Mouse (Mus musculus) heart, embryonic 12.5 days (tissue): ENCODE measurements around the gene Nxf1. TPM values are rescaled to one million over a fixed set of nuclear protein-coding genes. Genes with fewer than 3 reads are reported as not detected.

Source experiments
- ATAC-seq: fragments of 200-750 bp; cut with Nextera tagmentation; 2 replicates; pipeline ENCODE4 v1.8.0; 2017; ENCODE audit warnings: moderate TSS enrichment, moderate library complexity; ENCODE audit not compliant: insufficient number of reproducible peaks, low FRiP score
- H3K27ac ChIP-seq: fragments of 300-500 bp; sonication (generic); 2 replicates; pipeline ENCODE4 v1.5.1; 2016; ENCODE audit warnings: mild to moderate bottlenecking, moderate library complexity; ENCODE audit not compliant: poor library complexity, severe bottlenecking
- H3K27me3 ChIP-seq: fragments of 300-500 bp; sonication (generic); replicated peaks from 2 replicates; pipeline ENCODE4 v1.6.1; 2016; ENCODE audit warnings: mild to moderate bottlenecking, moderate library complexity
- H3K36me3 ChIP-seq: fragments of 300-500 bp; sonication (generic); 2 replicates; pipeline ENCODE4 v1.6.1; 2016; ENCODE audit warnings: mild to moderate bottlenecking, moderate library complexity
- H3K4me1 ChIP-seq: fragments of 300-500 bp; sonication (generic); replicated peaks from 2 replicates; pipeline ENCODE4 v1.6.1; 2016; ENCODE audit warnings: mild to moderate bottlenecking
- H3K4me2 ChIP-seq: fragments of 300-500 bp; sonication (generic); 2 replicates; pipeline ENCODE4 v1.6.1; 2016; ENCODE audit warnings: mild to moderate bottlenecking, moderate library complexity
- H3K4me3 ChIP-seq: fragments of 300-500 bp; sonication (generic); 2 replicates; pipeline ENCODE4 v1.5.1; 2016; ENCODE audit warnings: mild to moderate bottlenecking
- H3K9ac ChIP-seq: fragments of 300-500 bp; sonication (generic); 2 replicates; pipeline ENCODE4 v1.6.1; 2016; ENCODE audit warnings: mild to moderate bottlenecking, moderate library complexity
- H3K9me3 ChIP-seq: fragments of 300-500 bp; sonication (generic); replicated peaks from 2 replicates; pipeline ENCODE4 v1.6.1; 2016; ENCODE audit warnings: mild to moderate bottlenecking, moderate library complexity
- WGBS: fragments of 180-500 bp; shearing (Covaris S2); methylation state at CpG from one replicate; pipeline ENCODE4 v1.1.7; 2016; 5-methylcytosine and 5-hydroxymethylcytosine counted together
- polyA plus RNA-seq: library from polyadenylated mRNA; unstranded; fragments of >200 nt; fragmentation: Nextera tagmentation; extraction: Ambion mirVana; gene quantifications from 2 replicates; pipeline ENCODE4 v1.2.1, GENCODE M21; 2016

Nxf1 gene
- polyA plus RNA-seq, 1 experiment from 2014 or later: 149 TPM

DNA sequence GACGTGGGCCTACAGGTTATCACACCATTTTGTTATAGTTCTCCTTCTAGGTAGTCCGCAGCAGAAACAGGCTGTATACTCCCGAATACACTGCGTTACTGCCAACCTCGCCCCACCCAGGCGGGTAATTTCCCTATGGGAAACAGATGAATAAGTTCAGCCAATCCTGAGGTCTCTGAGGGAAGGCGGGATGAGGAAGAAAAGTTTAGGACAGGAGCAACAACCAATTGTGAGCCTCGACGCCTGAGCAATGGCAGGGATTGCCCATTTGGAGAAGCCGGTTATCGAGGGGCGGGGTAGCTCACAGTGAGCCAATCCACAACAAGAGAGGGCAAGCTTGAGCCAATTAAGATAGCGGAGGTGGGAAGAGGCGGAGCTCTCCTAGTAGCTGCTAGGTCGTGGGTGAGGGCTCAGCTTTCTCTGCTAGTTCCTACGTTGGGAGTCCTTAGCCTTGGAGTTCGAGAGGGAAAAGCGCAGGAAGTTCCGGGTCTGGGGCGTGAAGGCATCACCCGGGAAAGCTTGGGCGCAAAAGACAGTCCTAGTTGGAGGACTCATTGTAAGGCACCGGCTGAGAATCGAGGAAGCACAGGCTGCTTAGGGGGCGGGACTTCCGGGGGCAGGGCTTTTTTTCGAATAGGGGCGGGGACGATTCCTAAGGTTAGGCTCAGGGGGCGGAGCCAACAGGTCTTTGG is 45.4 kb downstream of the Nxf1 start, which contains the start of gene Zbtb3:
Zbtb3 (plus strand) TSS at position 426 of the 692 bp plus-strand sequence.
- H3K9ac ChIP-seq: peak within 1 kb of the TSS; percentile 64
- H3K4me1 ChIP-seq: peaks cover 17% of the 10 kb centered on the region
- peak; percentile 97 for ATAC-seq
- no peaks in the 10 kb centered on the region for H3K9me3 ChIP-seq
- peak within 1 kb of the TSS; percentile 67 for H3K4me3 ChIP-seq
- H3K27ac ChIP-seq: peak within 1 kb of the TSS; percentile 69
- peak within 1 kb of the TSS; percentile 72 for H3K4me2 ChIP-seq
- H3K27me3 ChIP-seq: no peaks in the 10 kb centered on the region
- H3K36me3 ChIP-seq: peaks cover 28% of the 10 kb centered on the region
- WGBS: under 1% methylated on average over 29 of the region's 30 CpGs

DNA sequence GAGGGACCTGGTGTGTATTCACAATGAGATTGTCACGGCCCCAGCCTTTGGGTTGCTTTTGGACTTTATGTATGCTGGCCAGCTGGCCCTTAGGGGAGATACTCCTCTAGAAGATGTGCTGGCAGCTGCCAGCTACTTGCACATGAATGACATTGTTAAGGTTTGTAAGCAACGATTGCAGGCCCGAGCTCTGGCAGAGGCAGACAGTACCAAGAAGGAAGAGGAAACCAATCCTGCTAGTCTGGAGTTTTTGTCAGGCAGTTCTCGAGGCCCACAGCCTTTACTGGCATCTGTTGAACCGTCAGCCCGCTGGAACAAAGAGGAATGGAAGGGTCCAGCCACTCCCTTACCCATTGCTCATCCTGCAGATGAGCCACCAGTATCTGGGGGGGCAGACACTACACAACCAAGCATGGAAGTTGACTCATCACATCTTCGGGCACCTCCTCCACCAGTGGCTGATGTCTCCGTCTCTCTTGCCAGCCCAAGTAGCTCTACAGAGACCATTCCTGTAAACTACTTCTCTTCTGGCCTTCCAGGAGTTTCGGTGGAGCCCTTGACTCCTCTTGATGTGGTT is 46.4 kb downstream of the Nxf1 start:
- no peak for ATAC-seq
- peaks cover 12% of the 10 kb centered on the region for H3K4me1 ChIP-seq
- H3K9me3 ChIP-seq: no peaks in the 10 kb centered on the region
- no peak overlapping the region for H3K27ac ChIP-seq
- no peak overlapping the region for H3K9ac ChIP-seq
- 85% methylated on average over 9 of the region's 9 CpGs for WGBS
- H3K4me3 ChIP-seq: 0 out of 2 replicates have a peak overlapping the region, but pooled peaks have one; percentile 67
- no peaks in the 10 kb centered on the region for H3K27me3 ChIP-seq
- H3K4me2 ChIP-seq: peak overlapping the region; percentile 72
- H3K36me3 ChIP-seq: peaks cover 38% of the 10 kb centered on the region

DNA sequence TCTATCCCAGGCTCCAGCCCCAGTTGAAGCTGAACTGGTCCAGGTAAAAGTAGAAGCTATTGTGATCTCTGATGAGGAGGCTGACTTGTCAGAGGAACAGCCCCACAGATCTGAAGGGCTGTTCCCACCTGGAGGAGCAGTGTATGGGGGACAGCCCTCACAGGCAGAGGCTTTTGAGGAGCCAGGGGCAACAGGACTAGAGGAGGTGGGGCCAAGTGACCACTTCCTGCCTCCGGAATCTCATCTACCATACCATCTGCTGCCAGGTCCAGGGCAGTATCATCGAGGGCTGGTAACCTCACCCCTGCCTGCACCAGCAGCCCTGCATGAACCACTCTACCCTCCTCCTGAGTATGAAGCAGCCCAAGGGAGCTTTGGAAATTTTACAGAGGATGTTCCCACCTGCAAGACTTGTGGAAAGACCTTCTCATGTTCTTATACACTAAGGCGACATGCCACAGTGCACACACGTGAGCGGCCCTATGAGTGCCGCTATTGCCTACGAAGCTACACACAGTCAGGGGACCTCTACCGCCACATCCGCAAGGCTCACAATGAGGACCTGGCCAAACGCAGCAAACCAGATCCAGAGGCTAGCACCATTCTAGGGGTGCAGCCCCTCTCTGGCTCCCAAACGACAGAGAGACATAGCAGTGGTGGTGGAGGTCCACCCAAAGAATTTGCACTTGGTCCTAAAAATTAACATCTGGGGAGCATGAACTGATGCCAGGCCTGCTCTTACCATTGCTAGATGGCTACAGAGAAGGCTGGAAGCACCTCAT is 47.2 kb downstream of the Nxf1 start:
- Histone ChIP-seq H3K36me3 (peaks cover 43% of the 10 kb centered on the region), H3K4me3 (no peak overlapping the region), H3K27me3 (no peaks in the 10 kb centered on the region), H3K9ac (no peak overlapping the region), H3K9me3 (no peaks in the 10 kb centered on the region), H3K4me1 (peaks cover 12% of the 10 kb centered on the region), H3K27ac (no peak overlapping the region), H3K4me2 (no peak overlapping the region)
- no peak for ATAC-seq
- 86% methylated on average over 11 of the region's 11 CpGs for WGBS

DNA sequence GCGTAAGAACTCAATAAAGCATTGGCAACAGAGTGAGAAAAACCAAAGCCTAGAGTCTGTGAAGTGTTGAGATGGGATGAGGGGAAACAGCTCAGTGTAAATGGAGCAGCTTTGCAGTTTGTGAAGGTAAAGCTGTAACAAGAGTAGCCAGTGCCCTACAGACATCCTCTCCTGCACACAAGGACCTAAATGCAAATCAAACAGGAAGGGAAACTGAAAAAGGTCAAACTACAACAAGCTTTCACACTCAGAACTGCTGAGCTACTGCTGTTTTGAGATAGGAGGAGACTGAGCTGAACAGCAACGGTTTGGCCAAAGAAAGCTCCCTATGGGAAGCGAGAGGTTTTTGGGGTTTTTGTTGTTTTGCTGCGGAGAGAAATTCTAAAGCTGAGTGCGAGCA is 49.9 kb downstream of the Nxf1 start:
- H3K27me3 ChIP-seq: no peaks in the 10 kb centered on the region
- H3K4me2 ChIP-seq: no peak overlapping the region
- WGBS: 89% methylated on average over 5 of the region's 5 CpGs
- H3K4me1 ChIP-seq: peaks cover 12% of the 10 kb centered on the region
- H3K9ac ChIP-seq: no peak overlapping the region
- H3K27ac ChIP-seq: no peak overlapping the region
- H3K9me3 ChIP-seq: no peaks in the 10 kb centered on the region
- no peak overlapping the region for H3K4me3 ChIP-seq
- ATAC-seq: no peak
- H3K36me3 ChIP-seq: peaks cover 64% of the 10 kb centered on the region

- Histone ChIP-seq H3K9me3 (no peaks in the 10 kb centered on the region), H3K9ac (no peak overlapping the region), H3K27me3 (no peaks in the 10 kb centered on the region), H3K4me3 (no peak overlapping the region), H3K27ac (no peak overlapping the region), H3K4me1 (peaks cover 15% of the 10 kb centered on the region), H3K4me2 (no peak overlapping the region), H3K36me3 (peaks cover 54% of the 10 kb centered on the region)
- no peak for ATAC-seq
- WGBS: 81% methylated on average over 11 of the region's 11 CpGs
Measured at GRCm38 (mm10) chr19:8815812-8816211, 58.9 kb downstream of the Nxf1 start.

DNA sequence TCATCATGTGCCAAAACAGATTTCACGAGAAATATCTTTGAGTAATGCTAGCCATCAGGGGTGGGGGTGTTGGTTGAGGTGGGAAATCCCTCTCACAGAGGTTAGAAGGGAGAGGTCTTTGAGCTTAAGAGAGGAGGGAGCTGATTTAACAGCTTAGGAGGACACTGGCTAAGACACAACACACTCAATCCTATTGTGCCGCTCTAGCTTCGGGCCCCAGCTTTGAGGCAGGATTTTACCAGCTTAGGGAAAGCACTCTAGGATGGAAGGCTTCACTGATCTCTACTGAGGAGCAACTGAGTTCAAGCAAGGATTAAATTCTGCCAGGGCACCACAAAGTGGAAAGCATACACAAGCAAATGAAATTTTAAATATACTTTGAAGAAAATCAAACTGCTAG is 60.1 kb downstream of the Nxf1 start:
- H3K36me3 ChIP-seq: peaks cover 45% of the 10 kb centered on the region
- H3K4me3 ChIP-seq: no peak overlapping the region
- H3K9ac ChIP-seq: peak overlapping the region; percentile 30; the same call in 1 of the 2 replicates
- H3K4me2 ChIP-seq: peak overlapping the region; percentile 17; the same call in 1 of the 2 replicates
- 82% methylated on average over 3 of the region's 3 CpGs for WGBS
- H3K9me3 ChIP-seq: no peaks in the 10 kb centered on the region
- no peaks in the 10 kb centered on the region for H3K27me3 ChIP-seq
- ATAC-seq: no peak
- H3K27ac ChIP-seq: no peak overlapping the region
- H3K4me1 ChIP-seq: peaks cover 18% of the 10 kb centered on the region

DNA sequence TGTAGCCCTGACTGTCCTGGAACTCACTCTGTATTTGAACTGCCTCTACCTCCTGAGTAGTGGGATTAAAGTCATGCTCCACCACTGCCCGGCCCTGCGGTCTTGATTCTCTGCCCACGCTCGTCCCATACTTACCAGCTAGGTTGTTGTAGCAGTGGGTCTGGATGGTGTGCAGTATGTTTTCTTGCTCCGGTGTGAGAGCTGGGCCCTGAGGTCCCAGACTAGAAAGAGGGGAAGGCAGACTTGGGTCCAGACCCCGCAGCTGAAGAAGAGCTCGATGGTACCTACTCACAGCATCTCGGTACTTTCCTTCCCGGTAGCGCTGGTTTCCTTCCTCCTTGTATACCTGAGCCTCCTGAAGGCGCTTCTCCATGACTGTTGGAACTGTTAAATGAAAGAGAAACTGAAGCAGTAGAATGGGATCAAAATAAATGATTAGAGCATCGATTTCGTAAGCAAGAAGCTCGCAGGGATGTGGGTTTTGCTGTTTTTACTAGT is 61.5 kb downstream of the Nxf1 start:
- Histone ChIP-seq H3K27me3 (no peaks in the 10 kb centered on the region), H3K4me1 (peaks cover 26% of the 10 kb centered on the region), H3K4me3 (peak overlapping the region; percentile 97), H3K36me3 (peaks cover 39% of the 10 kb centered on the region), H3K9me3 (no peaks in the 10 kb centered on the region), H3K27ac (peak overlapping the region; percentile 99), H3K4me2 (peak overlapping the region; percentile 95), H3K9ac (peak overlapping the region; percentile 86)
- 26% methylated on average over 14 of the region's 14 CpGs for WGBS
- ATAC-seq: no peak

DNA sequence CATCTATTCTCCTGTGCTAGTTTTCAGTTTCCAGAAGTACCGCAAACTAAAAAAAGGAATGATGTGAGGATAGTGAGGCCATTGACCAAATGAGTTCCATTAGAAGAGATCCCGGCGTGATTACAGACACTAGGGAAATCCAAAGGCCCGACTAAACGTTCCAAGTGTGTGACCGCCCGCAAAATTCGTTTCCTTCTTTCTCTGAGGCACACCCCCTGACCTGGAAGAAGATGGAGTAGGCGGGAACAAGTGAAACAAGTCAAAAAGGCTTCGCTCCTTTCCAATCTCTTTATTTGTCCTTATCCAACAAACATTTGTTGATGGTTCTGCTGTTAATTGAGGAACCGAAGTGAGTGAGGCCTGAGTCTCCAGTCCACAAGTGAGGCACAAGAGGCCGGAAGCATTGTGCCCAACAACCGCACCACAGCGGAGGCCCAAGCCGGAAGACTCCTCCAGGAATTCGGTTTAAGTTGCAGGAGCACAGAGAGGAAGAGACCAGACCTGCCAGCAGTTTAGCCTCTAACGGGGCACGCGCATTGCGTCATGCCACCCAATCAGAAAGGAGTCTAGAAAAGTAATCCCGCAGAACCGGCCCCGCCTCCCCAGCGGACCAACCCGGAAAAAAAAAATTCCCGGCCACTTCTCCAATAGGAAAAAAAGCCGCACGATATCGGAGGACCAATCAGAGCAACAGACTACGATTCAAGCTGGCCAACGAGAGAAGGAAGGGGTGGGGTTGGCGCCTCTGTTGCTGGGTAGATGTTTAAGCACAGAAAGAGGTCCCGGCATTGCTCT is 62.1 kb downstream of the Nxf1 start, which contains the start of gene Ttc9c:
Ttc9c (minus strand) TSS at position 533 of the 795 bp plus-strand sequence.
- Histone ChIP-seq H3K27me3 (no peaks in the 10 kb centered on the region), H3K36me3 (peaks cover 40% of the 10 kb centered on the region), H3K4me2 (peak within 1 kb of the TSS; percentile 95), H3K9ac (peak within 1 kb of the TSS; percentile 98), H3K9me3 (no peaks in the 10 kb centered on the region), H3K27ac (peak within 1 kb of the TSS; percentile 99), H3K4me1 (peaks cover 26% of the 10 kb centered on the region), H3K4me3 (peak within 1 kb of the TSS; percentile 97)
- peak; percentile 88 for ATAC-seq
- WGBS: under 1% methylated on average over 33 of the region's 33 CpGs

GRCm38 (mm10) chr19:8819596-8820423 is 62.9 kb downstream of the Nxf1 start, which contains the start of gene Hnrnpul2:
Gene Hnrnpul2, plus strand, starts transcription at chr19:8820010.
- H3K4me3 ChIP-seq: peak within 1 kb of the TSS; percentile 97
- peak within 1 kb of the TSS; percentile 95 for H3K4me2 ChIP-seq
- peak within 1 kb of the TSS; percentile 99 for H3K27ac ChIP-seq
- no peaks in the 10 kb centered on the region for H3K9me3 ChIP-seq
- H3K4me1 ChIP-seq: peaks cover 26% of the 10 kb centered on the region
- peak within 1 kb of the TSS; percentile 98 for H3K9ac ChIP-seq
- no peaks in the 10 kb centered on the region for H3K27me3 ChIP-seq
- peak; percentile 95 for ATAC-seq
- H3K36me3 ChIP-seq: peaks cover 41% of the 10 kb centered on the region
- 0% methylated on average over 82 of the region's 83 CpGs for WGBS
